Mouse (Mus musculus) testis, postnatal 14 days (tissue): ENCODE data around the gene G430095P16Rik.
A peak's percentile ranks its signal among the peaks of the same experiment; 100 is the strongest.

Experiments
- DNase-seq: peaks from one replicate; pipeline ENCODE4 v3.0.0; 2021; ENCODE audit warnings: low spot score

The G430095P16Rik gene

DNA sequence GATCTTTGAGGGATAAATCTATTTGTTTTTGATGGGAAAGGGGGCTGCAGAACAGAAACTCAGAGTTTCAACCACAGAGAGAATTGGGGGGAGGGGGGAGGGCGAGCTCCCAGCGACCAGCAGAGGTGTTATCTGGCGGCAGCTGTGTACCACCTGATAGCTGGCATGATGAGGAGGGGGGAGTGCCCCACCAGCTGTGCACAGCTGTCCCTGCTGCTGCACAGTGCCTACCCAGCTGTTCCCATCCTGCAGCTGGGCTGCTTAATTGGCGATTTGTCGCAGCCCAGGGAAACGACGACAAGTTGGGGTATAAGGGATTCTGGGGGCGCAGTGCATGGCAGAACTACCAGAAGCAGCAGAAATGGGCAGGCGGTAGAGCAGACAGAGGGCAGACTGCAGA, 1.9 kb downstream of the G430095P16Rik start:
- no peak for DNase-seq

DNA sequence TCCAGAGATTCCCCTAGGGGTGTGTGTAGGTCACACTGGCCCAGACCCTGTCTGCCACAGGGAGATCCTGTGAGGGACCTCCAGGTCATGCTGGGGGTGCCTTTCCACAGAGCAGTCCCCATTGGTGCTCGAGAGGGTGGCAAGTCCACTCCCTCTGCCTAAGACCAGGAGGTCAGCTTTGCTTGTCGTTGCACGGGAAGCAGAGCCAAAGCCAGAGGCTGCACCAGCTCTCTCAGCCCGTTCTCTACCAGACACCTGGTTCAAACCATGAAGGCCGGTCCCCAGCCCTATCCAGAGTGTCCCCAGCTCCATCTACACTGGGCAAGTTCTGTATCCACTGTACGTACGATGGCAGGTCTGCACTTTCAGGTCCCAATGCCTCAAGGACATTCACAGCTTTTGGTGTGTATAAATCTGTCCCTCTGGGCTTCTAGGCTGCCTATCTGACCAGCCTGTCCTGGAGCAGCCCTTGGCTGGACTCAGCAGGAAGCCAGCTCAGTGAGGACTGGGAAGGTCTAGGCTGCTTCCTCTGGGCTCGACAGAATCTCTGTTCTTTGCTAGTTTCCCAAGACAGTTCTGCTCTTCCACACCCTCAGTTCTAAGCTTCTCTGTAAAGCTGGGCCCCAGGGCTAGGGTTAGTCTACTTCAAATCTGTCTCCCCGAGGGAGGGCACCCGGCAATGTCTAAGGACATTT, 2.6 kb downstream of the G430095P16Rik start:
- no peak for DNase-seq

DNA sequence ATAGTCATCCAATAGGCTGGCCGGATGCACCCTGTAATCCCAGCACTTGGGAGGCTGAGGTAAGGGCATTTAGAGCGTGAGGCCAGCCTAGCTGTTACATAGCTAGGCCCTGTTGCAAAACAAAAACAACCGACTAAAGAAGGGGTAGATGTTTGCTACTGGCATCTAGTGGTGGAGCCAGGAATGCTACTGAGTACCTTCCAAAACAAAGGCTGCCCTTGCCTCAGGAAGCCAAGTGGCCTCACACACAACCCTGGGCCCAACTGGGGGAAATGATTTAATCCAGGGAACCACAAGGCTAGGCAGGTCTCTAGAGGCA, 3.1 kb downstream of the G430095P16Rik start:
- DNase-seq = no peak

DNA sequence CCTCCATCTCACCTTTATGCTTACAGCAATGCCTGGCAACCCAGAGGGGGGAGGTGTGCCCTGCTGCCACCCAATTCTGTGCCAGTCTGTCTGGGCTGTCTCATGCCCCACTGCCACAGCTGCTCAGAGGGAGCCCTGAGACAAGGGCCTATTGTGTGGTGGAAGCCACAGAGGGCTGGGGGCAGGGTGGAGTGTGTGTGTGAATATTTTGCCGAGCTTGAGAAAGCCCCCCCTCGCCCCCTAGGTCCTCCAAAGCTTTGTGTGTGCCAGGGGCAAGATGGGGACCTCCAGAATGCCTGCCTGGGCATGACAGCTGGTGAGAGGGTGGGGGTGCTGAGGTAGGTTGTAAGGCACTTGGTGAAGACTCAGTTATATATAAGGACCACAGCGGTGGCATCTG, 5.7 kb downstream of the G430095P16Rik start:
- DNase-seq = no peak

- DNase-seq = no peak
Measured at GRCm38 (mm10) chr8:84729921-84730362, 7.1 kb downstream of the G430095P16Rik start.

GRCm38 (mm10) chr8:84730541-84731370, 7.9 kb downstream of the G430095P16Rik start:
- peak; percentile 66 for DNase-seq

DNA sequence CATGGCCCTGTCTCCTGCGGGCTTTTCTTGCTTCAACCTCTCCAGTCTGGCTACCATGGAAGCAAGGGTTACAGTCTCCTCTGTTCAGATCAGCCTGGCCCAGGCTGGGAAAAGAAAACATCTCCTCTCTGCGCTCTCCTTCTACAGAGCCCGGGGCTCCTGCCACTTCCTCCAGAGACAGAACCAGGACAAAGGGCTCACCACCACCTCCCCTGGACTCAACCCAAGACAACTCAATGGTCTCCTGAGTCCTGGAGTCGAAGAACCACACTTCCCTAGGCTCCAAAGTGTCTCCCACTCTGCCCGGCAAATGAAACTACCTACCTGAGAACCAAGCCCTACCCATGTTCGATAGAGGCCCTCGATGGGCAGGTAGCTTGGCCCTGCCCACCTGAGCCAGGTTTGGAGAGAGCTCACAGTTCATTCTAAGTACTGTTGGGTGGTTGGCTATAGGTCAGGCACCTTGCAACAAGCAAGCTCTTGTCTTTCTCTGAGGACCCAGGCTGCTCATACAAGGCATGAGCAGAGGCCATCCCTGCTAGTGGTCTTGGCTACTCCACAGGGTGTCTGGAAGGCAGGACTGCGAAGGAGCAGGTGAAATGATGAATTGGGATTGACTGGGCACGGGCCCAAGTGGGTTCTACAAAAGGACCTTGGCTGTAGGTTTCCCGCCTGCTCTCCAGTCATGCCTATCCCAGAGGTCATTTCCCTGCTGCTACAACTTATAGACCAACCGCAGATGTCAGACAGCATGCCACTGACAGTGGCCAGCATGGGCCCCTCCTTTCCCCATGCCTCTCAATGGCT, 8.8 kb downstream of the G430095P16Rik start:
- no peak for DNase-seq

- DNase-seq = no peak
Measured at GRCm38 (mm10) chr8:84732545-84732944, 9.7 kb downstream of the G430095P16Rik start.

- no peak for DNase-seq
Measured at GRCm38 (mm10) chr8:84732996-84733395, 10.2 kb downstream of the G430095P16Rik start.

DNA sequence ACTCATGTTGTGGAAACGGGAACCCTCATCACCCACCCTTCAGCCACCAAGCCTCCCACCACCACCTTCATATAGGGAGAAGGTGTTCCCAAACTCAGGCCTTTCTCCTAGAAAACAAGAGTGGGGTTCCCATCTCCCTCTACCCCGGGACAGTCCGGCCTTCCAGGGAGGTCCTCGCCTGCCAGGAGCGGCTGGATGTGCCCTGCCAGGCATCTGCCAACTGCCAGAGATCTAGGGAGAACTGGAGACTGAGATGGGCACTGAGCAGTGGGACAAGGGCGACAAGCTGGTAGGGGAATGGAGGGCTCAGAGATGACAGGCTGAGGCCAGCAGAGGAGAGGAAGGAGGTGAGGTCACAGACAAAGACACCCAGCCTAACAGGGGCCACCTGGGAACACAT, 11.2 kb downstream of the G430095P16Rik start:
- DNase-seq = no peak

- no peak for DNase-seq
Measured at GRCm38 (mm10) chr8:84734680-84735079, 11.9 kb downstream of the G430095P16Rik start.

DNA sequence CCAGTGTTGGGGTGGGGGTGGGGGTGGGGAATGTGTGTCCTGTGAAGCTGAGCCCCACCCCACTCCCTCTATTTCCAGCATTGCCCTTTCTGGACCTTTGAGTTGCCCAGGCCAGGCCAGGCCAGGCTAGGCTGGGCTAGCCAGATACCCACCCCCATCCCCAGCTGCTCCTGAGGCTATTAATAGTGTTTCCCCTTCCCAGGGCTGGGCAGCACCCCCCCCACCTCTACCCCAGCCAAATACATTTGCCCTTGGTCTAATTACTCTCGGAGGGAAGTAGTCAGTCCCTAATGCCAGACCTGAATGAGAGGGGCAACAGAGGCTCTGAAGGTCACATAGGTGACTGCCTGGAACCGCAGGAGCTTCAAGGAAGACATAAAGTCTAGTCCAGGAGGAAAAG, 12.8 kb downstream of the G430095P16Rik start:
- no peak for DNase-seq

- DNase-seq = no peak
Measured at GRCm38 (mm10) chr8:84736521-84736920, 13.7 kb downstream of the G430095P16Rik start.

- DNase-seq = peak; percentile 76
Measured at GRCm38 (mm10) chr8:84737608-84738007, 14.8 kb downstream of the G430095P16Rik start.

DNA sequence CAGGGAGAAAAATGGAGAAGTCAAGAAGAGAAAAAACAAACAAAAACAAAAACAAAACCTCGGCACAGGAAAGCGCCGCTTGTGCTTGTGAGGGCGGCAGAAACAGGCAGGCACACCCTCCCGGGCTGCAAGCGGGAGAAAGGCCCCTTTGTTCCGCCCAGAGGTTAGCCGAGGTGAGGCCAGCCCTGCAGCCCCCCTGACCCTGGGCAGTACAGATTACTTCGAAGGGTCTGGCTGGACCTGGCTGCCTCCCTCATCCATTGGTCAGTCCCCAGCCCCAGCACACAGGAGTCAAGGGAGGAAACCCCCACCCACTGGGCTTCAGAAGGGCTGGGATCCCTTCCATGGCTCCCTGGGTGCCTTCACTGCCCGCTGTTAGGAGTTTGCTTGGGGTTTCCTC, 15.5 kb downstream of the G430095P16Rik start:
- no peak for DNase-seq

GRCm38 (mm10) chr8:84738715-84739400, 16.1 kb downstream of the G430095P16Rik start:
- DNase-seq = no peak

- DNase-seq = no peak
Measured at GRCm38 (mm10) chr8:84739401-84739742, 16.6 kb downstream of the G430095P16Rik start.

DNA sequence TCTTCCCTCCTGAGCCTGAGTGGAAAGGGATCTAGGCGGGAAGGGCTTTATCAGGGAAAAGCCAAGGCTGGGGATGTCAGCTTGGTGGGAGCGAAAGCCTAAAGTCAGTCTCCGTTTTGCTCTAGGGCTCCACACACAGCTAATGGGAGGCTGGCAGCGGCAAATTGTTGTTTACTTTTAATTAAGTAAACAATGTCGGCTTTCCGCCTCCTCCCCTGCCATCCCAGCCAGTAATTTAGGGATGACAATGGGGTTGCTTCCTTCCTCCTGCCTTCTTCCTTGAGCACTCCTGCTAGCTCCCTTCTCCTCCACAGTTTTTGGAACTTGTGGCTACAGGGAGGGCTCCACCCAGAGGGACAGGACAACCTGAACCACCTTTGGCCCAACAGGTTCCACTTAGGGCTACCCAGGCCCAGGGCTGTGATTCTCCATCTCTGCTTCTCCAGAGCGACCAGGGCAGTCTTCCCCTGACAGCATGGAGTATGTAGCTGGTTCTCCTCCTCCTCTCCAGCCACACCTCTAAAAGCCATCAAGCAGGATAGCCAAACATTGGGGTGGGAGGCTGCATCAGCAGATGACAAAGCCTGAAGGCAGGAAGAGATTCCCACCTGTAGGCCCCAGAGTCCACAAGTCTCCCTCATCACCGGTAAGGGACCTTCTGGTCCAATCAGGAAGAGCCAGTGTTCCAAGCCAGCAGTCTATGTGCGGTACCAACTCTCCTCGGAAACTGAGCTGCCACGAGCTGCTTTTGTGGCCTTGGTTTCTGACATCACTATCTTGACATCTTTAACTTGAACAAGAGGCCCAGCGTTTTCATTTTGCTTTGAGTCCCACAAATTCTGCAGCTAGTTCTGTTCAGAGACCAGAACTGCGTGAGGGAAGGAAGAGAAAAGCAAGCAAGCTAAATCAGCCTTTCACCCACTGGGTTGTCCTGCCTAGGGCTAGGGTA, 18.4 kb downstream of the G430095P16Rik start:
- DNase-seq = no peak

DNA sequence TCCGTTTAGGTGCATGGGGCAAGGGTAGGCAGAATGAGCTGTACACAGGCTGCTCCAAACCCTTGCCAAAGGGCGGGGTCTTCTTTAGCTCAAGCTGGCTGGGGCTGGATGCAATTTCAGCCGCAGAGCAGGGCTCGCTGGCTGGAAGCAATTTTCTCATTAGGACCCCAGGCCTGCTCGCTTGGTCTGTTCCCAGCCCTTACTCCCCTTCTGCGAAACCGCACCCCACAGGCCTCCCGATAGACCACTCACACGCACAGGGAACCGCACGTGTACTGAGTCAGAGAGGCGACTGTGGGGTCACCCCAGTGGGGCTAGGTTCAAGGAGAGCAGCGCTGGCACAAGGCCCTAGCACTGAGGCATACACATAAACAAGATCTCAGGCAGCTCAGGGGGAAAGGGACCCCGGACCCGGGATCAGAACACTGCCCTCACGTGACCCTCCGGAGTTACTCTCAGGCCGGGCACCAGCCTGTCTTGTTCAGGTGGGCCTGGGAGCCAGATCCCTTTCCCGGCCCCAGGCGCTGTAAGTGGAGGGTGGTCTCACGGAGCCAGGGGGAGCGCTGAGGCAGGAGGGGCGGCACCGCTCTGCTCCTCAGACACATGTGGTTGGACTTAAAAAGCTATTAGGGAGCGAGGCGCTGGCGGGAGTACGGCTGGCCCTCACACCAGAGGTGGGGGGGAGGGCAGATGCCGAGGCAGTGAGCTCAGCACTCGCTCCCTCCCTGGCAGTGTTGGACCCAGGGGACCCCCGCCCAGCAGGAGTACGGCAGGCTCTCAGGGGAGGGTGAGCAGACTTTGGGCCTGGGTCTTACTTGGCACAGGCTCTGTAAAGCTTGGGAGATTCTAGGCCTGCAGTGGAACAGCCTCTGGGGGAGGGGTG, 19.6 kb downstream of the G430095P16Rik start:
- DNase-seq = peak; percentile 59

GRCm38 (mm10) chr8:84743054-84743415, 20.2 kb downstream of the G430095P16Rik start:
- no peak for DNase-seq
